Mouse (Mus musculus): ENCODE results near the gene Mixl1. TPM values are rescaled to one million over a fixed set of nuclear protein-coding genes. Genes with fewer than 3 reads are reported as not detected.

The Mixl1 gene
- not detected for total RNA-seq (2023)

GRCm38 (mm10) chr1:180696626-180697352 lies at the start of gene Mixl1:
TSS of gene Mixl1 (minus strand) at chr1:180697034.

GRCm38 (mm10) chr1:180725704-180726179 lies 28.9 kb upstream of the Mixl1 start, which contains the start of gene Acbd3:
TSS of gene Acbd3 (plus strand) at chr1:180726043.

Other genes starting within 250 kb of the Mixl1 start
- 0.77 TPM for gene Stum, start 213.5 kb downstream of the Mixl1 start, total RNA-seq (2023)
- 64.3 TPM for gene Parp1, start 128.1 kb downstream of the Mixl1 start, total RNA-seq (2023)
- 14.7 TPM for gene Lin9, start 55.9 kb downstream of the Mixl1 start, total RNA-seq (2023)
- gene Acbd3, start 29.0 kb upstream of the Mixl1 start, total RNA-seq (2023): 52.3 TPM
- gene H3f3a, start 116.9 kb upstream of the Mixl1 start, total RNA-seq (2023): 705 TPM
- 57.3 TPM for gene Sde2, start 154.1 kb upstream of the Mixl1 start, total RNA-seq (2023)
- gene Lefty2, start 196.1 kb upstream of the Mixl1 start, total RNA-seq (2023): not detected
- gene Pycr2, start 207.3 kb upstream of the Mixl1 start, total RNA-seq (2023): 59.1 TPM
- gene Lefty1, start 238.0 kb upstream of the Mixl1 start, total RNA-seq (2023): not detected
- gene Tmem63a, start 245.3 kb upstream of the Mixl1 start, total RNA-seq (2023): 66.2 TPM

Data from CD4-positive naive resting alpha-beta T cell, adult 57 days (primary cell).